Mouse (Mus musculus): ENCODE measurements around the gene Hnrnpa3.
"Not testable (repeated sequence)": the region's sequence is repeated elsewhere in the genome, so short reads cannot be mapped to it uniquely, and the experiment has no call there.

Gene Hnrnpa3

GRCm38 (mm10) chr2:75658727-75659628 lies at the start of gene Hnrnpa3:
Hnrnpa3 (plus strand) TSS chr2:75659261.
- DNase-seq: peak; percentile 99

GRCm38 (mm10) chr2:75609971-75610370 lies 49.1 kb upstream of the Hnrnpa3 start:
- DNase-seq: no peak

GRCm38 (mm10) chr2:75610602-75611001 lies 48.5 kb upstream of the Hnrnpa3 start:
- not testable (repeated sequence) for DNase-seq

GRCm38 (mm10) chr2:75611041-75611805 lies 47.8 kb upstream of the Hnrnpa3 start:
- no peak for DNase-seq

- DNase-seq: no peak
Measured at GRCm38 (mm10) chr2:75612006-75612405, 47.1 kb upstream of the Hnrnpa3 start.

GRCm38 (mm10) chr2:75612981-75613567 lies 46.0 kb upstream of the Hnrnpa3 start:
- DNase-seq: no peak

GRCm38 (mm10) chr2:75614577-75614976 lies 44.5 kb upstream of the Hnrnpa3 start:
- DNase-seq: no peak

- DNase-seq: no peak
Measured at GRCm38 (mm10) chr2:75616911-75617310, 42.1 kb upstream of the Hnrnpa3 start.

- DNase-seq: no peak
Measured at GRCm38 (mm10) chr2:75618712-75619111, 40.3 kb upstream of the Hnrnpa3 start.

GRCm38 (mm10) chr2:75621873-75622654 lies 37.0 kb upstream of the Hnrnpa3 start:
- DNase-seq: no peak

GRCm38 (mm10) chr2:75625086-75625485 lies 34.0 kb upstream of the Hnrnpa3 start:
- no peak for DNase-seq

GRCm38 (mm10) chr2:75626597-75627440 lies 32.2 kb upstream of the Hnrnpa3 start:
- no peak for DNase-seq

GRCm38 (mm10) chr2:75628487-75628886 lies 30.6 kb upstream of the Hnrnpa3 start:
- DNase-seq: no peak

- DNase-seq: no peak
Measured at GRCm38 (mm10) chr2:75631421-75631820, 27.6 kb upstream of the Hnrnpa3 start.

- DNase-seq: no peak
Measured at GRCm38 (mm10) chr2:75632043-75632442, 27.0 kb upstream of the Hnrnpa3 start.

- no peak for DNase-seq
Measured at GRCm38 (mm10) chr2:75632721-75633181, 26.3 kb upstream of the Hnrnpa3 start.

- DNase-seq: no peak
Measured at GRCm38 (mm10) chr2:75633381-75633780, 25.7 kb upstream of the Hnrnpa3 start.

- DNase-seq: no peak
Measured at GRCm38 (mm10) chr2:75633784-75634183, 25.3 kb upstream of the Hnrnpa3 start.

- not testable (repeated sequence) for DNase-seq
Measured at GRCm38 (mm10) chr2:75634431-75634830, 24.6 kb upstream of the Hnrnpa3 start.

GRCm38 (mm10) chr2:75636261-75637054 lies 22.6 kb upstream of the Hnrnpa3 start:
- DNase-seq: no peak

GRCm38 (mm10) chr2:75637055-75637304 lies 22.1 kb upstream of the Hnrnpa3 start:
- not testable (repeated sequence) for DNase-seq
